Comparison of ENCODE assay signal across 19 mouse cellular contexts in the genomic region with DNA sequence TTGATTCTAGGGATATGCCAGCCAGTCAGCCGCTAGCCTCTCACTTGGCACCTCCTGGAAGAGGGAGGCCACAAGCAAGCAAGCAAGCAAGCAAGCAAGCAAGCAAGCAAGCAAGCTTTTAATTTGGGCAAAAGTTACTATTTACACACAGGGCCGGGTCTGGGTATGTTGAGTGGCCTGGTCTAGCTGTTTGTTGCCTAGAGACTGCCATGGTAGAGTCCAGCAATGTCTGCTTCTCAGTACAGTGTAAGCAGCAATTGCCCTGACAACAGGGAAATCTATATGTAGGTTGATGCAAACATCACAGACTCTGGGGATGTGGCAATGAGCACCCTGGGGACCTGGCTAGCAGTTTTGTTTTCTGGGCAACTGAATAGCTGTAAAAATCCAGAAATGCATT. TPM values are rescaled to one million over a fixed set of nuclear protein-coding genes. Genes with fewer than 3 reads are reported as not detected.
DNase-seq lines count a peak whose midpoint lies in the region; ATAC-seq lines count a peak whose summit lies in the region.
"Had no signal": no experiment of that assay in that cellular context is flagged by ENCODE, and none has a peak within 500 bp of the region (broad histone marks: within the 10 kb centered on the region; RNA-seq: fewer than 3 reads in every experiment).

No protein-coding gene starts in this region.

- H3K27me3 ChIP-seq in hindbrain, embryonic 14.5 days (ENCODE audit: control insufficient read depth, insufficient read depth, low read length), result no peaks in the 10 kb centered on the region
- H3K27me3 ChIP-seq in hindbrain, embryonic 10.5 days (ENCODE audit: insufficient read depth, poor library complexity, severe bottlenecking), result no peaks in the 10 kb centered on the region
- H3K27me3 ChIP-seq in limb, embryonic 12.5 days, result no peaks in the 10 kb centered on the region
- H3K27me3 ChIP-seq: embryonic facial prominence, embryonic 12.5 days; hindbrain, embryonic 15.5 days; liver, embryonic 13.5 days; Patski had no signal

- no peaks in the 10 kb centered on the region for H3K36me3 ChIP-seq in hindbrain, embryonic 14.5 days (replicated peaks; ENCODE audit: control insufficient read depth, insufficient read depth)
- H3K36me3 ChIP-seq in hindbrain, embryonic 10.5 days, result no peaks in the 10 kb centered on the region
- no peaks in the 10 kb centered on the region for H3K36me3 ChIP-seq in limb, embryonic 12.5 days
- H3K36me3 ChIP-seq: embryonic facial prominence, embryonic 12.5 days; hindbrain, embryonic 15.5 days; liver, embryonic 13.5 days had no signal

- no peak for DNase-seq in hindbrain, embryonic 14.5 days (ENCODE audit: low spot score)
- DNase-seq in hindbrain, embryonic 10.5 days (ENCODE audit: low spot score), result no peak
- peak; percentile 1 for DNase-seq in kidney, postnatal 10 days
- no peak for DNase-seq in kidney, postnatal 25 days
- DNase-seq in NIH3T3 (ENCODE audit: low read depth), result peak; percentile 37
- DNase-seq in Muller cell, postnatal 12 days (ENCODE audit: inconsistent ontology term), result no peak
- DNase-seq: adrenal gland, postnatal 25 days; B cell, adult 2 months; cerebellum, adult 8-10 months; forebrain, postnatal 0 days; heart, adult 18-20 months; liver, embryonic 13.5 days; thymus, postnatal 4 days had no signal

- WGBS in hindbrain, embryonic 14.5 days, result 60% methylated on average over 2 of the region's 2 CpGs
- 80% methylated on average over 2 of the region's 2 CpGs for WGBS in hindbrain, embryonic 10.5 days
- WGBS in limb, embryonic 12.5 days, result 86% methylated on average over 2 of the region's 2 CpGs

- H3K4me1 ChIP-seq in hindbrain, embryonic 14.5 days (replicated peaks; ENCODE audit: control insufficient read depth, insufficient read depth, low read length), result no peaks in the 10 kb centered on the region; the same call in 1 of the 2 replicates
- H3K4me1 ChIP-seq in hindbrain, embryonic 10.5 days (replicated peaks), result 0 out of 2 replicates have a peak, but pooled peaks cover 5% of the 10 kb centered on the region
- H3K4me1 ChIP-seq in limb, embryonic 12.5 days (replicated peaks), result peaks cover 19% of the 10 kb centered on the region
- H3K4me1 ChIP-seq: embryonic facial prominence, embryonic 12.5 days; hindbrain, embryonic 15.5 days; liver, embryonic 13.5 days had no signal

- no peak overlapping the region for H3K9ac ChIP-seq in hindbrain, embryonic 14.5 days
- no peak overlapping the region for H3K9ac ChIP-seq in limb, embryonic 12.5 days (replicated peaks)
- H3K9ac ChIP-seq: embryonic facial prominence, embryonic 12.5 days; forebrain, postnatal 0 days; hindbrain, embryonic 15.5 days; liver, embryonic 13.5 days had no signal

- peak; percentile 54; the same call in 1 of the 2 replicates for ATAC-seq in hindbrain, embryonic 14.5 days (ENCODE audit: low FRiP score)
- ATAC-seq in limb, embryonic 12.5 days (ENCODE audit: insufficient number of reproducible peaks, insufficient read depth, low FRiP score, low TSS enrichment, low read depth), result no peak
- ATAC-seq: activated CD4-positive, CD25-positive, alpha-beta regulatory T cell, adult 4 months; forebrain, postnatal 0 days; Patski had no signal

- H3K27ac ChIP-seq in hindbrain, embryonic 14.5 days, result no peak overlapping the region
- H3K27ac ChIP-seq in hindbrain, embryonic 10.5 days, result no peak overlapping the region
- 0 out of 2 replicates have a peak overlapping the region, but pooled peaks have one; percentile 9 for H3K27ac ChIP-seq in limb, embryonic 12.5 days
- H3K27ac ChIP-seq: embryonic facial prominence, embryonic 12.5 days; hindbrain, embryonic 15.5 days; kidney, postnatal 0 days; liver, embryonic 13.5 days had no signal

- no peak overlapping the region for H3K4me2 ChIP-seq in hindbrain, embryonic 14.5 days (replicated peaks)
- no peak overlapping the region for H3K4me2 ChIP-seq in limb, embryonic 12.5 days
- H3K4me2 ChIP-seq: embryonic facial prominence, embryonic 12.5 days; hindbrain, embryonic 15.5 days; liver, embryonic 13.5 days had no signal

- H3K9me3 ChIP-seq in hindbrain, embryonic 14.5 days (ENCODE audit: control insufficient read depth, low read length), result no peaks in the 10 kb centered on the region
- H3K9me3 ChIP-seq in hindbrain, embryonic 10.5 days, result no peaks in the 10 kb centered on the region
- H3K9me3 ChIP-seq in limb, embryonic 12.5 days, result no peaks in the 10 kb centered on the region
- H3K9me3 ChIP-seq: embryonic facial prominence, embryonic 12.5 days; hindbrain, embryonic 15.5 days; liver, embryonic 13.5 days had no signal

- H3K4me3 ChIP-seq in hindbrain, embryonic 14.5 days (replicated peaks; ENCODE audit: low read length), result no peak overlapping the region
- H3K4me3 ChIP-seq in hindbrain, embryonic 10.5 days, result no peak overlapping the region
- H3K4me3 ChIP-seq in limb, embryonic 12.5 days (replicated peaks), result no peak overlapping the region
- H3K4me3 ChIP-seq: embryonic facial prominence, embryonic 12.5 days; hindbrain, embryonic 15.5 days; liver, embryonic 13.5 days had no signal

RNA-seq across cellular contexts. Expression of gene Tns3, which starts 51.4 kb away (rescaled TPM):
- 6.0 and 6.8 TPM in 2 replicates for polyA plus RNA-seq in hindbrain, embryonic 14.5 days (2014; fragmentation: Nextera tagmentation; extraction: Ambion mirVana)
- 9.7 and 10.9 TPM in 2 replicates for polyA plus RNA-seq in hindbrain, embryonic 10.5 days (2016; fragmentation: Nextera tagmentation; extraction: Ambion mirVana)
- polyA plus RNA-seq in limb, embryonic 12.5 days (2016; fragmentation: Nextera tagmentation; extraction: Ambion mirVana), result 49.6 and 51.9 TPM in 2 replicates

Comparison
In these comparisons a context has a peak if more than half of its experiments do, and no peak if none do; other contexts are left out.
1. DNase-seq: peak in kidney, postnatal 10 days (single experiment) and NIH3T3 (single experiment); none in hindbrain, embryonic 14.5 days (single experiment), hindbrain, embryonic 10.5 days (single experiment), kidney, postnatal 25 days (0 of 2) and Muller cell, postnatal 12 days (single experiment).